Mouse (Mus musculus) left cerebral cortex, adult 2 months (tissue): Measurements from ENCODE around the gene Chmp4b. TPM values are rescaled to one million over a fixed set of nuclear protein-coding genes. Genes with fewer than 3 reads are reported as not detected.

Experiments
- DNase-seq, 2 experiments: peaks; one replicate each; pipeline ENCODE4 v3.0.0; 2021 to 2022; ENCODE audit warnings: low spot score in 2 of 2, mixed read lengths in 1 of 2; ENCODE audit errors: extremely low spot score in 1 of 2
- H3K27ac ChIP-seq: fragments of 200-600 bp; 2 replicates; pipeline ENCODE4 v1.8.1; 2022
- H3K4me3 ChIP-seq: fragments of 200-600 bp; 2 replicates; pipeline ENCODE4 v1.8.1; 2022
- CTCF ChIP-seq: fragments of 200-600 bp; IDR thresholded peaks from 2 replicates; pipeline ENCODE4 v1.8.1; 2022; ENCODE audit warnings: antibody characterized with exemption, mild to moderate bottlenecking, moderate library complexity
- intact Hi-C: fragments of 180-260 bp; cut with DNase I; formaldehyde crosslinking; loops from one replicate; pipeline ENCODE4 v1.15.1; 2025
- total RNA-seq, 2 experiments: library from RNA; stranded (reverse); gene quantifications; 2 replicates each; pipeline ENCODE4 v1.2.3; 2021

Gene Chmp4b
- total RNA-seq, 2 experiments from 2014 or later: 215 to 217 TPM

- H3K4me3 ChIP-seq: no peak overlapping the region
- intact Hi-C loops: no loop called here
- H3K27ac ChIP-seq: no peak overlapping the region
- no peak for DNase-seq
- TF ChIP-seq CTCF: no peak
These were observed 19.2 kb downstream of the Chmp4b start for GRCm38 (mm10) chr2:154670741-154671140.

- H3K27ac ChIP-seq: no peak overlapping the region; the same call in 1 of the 2 replicates
- intact Hi-C loops: no loop called here
- TF ChIP-seq CTCF: no peak
- DNase-seq: no peak
- no peak overlapping the region for H3K4me3 ChIP-seq
These were observed 22.5 kb downstream of the Chmp4b start for GRCm38 (mm10) chr2:154674008-154674407.

- DNase-seq: peak in 1 of 2 experiments; percentile 47
- H3K4me3 ChIP-seq: peak overlapping the region; percentile 30
- peak overlapping the region; percentile 78 for H3K27ac ChIP-seq
- intact Hi-C loops: no loop called here
- TF ChIP-seq CTCF: no peak; the same call in 1 of the 2 replicates
These were observed 25.4 kb downstream of the Chmp4b start for GRCm38 (mm10) chr2:154676653-154677609.

DNA sequence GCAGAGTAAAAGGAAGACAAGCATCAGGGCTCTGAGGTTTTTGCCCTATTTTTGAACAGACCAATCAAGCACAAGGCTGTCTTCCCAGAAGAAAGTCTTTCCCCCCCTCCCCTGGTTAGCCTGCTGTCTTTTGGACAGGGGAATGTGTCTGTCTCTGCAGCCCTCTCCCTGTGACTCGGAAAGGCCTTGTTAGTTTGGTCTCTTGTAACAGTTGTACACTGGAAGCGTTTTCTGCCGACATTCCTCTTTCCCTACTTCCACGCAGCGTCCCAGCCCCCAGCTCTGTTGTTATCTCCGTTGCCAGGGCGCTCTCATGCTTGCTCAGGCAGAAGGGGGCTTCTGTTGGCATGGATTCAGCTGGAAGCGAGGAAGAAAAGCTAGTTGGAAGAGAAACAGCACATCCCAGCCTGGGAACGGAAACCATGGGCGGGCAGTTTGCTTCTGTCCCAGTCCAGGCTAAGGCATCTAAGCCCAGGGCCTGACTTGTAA, 26.2 kb downstream of the Chmp4b start:
- peak; percentile 27 to 47 for DNase-seq
- intact Hi-C loops: no loop called here
- TF ChIP-seq CTCF: no peak
- peak overlapping the region; percentile 78 for H3K27ac ChIP-seq
- H3K4me3 ChIP-seq: peak overlapping the region; percentile 30

- DNase-seq: no peak
- no peak for TF ChIP-seq CTCF
- intact Hi-C loops: no loop called here
- no peak overlapping the region for H3K27ac ChIP-seq
- no peak overlapping the region for H3K4me3 ChIP-seq
These were observed 27.5 kb downstream of the Chmp4b start for GRCm38 (mm10) chr2:154678995-154679394.

DNA sequence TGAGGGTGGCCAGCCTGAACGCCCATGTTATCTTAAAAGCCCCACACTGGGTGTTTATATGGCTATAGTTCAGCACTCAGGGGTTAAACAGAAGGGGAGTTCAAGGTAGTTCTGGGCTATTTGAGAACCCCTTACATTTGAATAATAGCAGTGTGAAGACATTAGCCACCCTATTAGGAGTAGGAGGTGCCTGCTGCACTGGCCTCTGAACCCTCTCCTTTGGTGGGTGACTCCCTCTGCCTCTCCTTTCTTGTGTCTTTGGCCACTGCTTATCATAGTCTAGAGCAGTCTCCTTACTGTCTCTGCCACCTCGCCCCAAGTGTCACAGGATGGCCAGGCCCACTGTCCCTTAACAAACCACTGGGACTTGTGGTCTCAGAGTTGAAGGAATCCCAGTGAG, 28.8 kb downstream of the Chmp4b start:
- H3K27ac ChIP-seq: no peak overlapping the region
- no peak overlapping the region for H3K4me3 ChIP-seq
- intact Hi-C loops: no loop called here
- no peak for DNase-seq
- TF ChIP-seq CTCF: no peak

- Histone ChIP-seq H3K4me3 (no peak overlapping the region), H3K27ac (no peak overlapping the region)
- TF ChIP-seq CTCF: no peak
- no peak for DNase-seq
- intact Hi-C loops: no loop called here
These were observed 29.4 kb downstream of the Chmp4b start for GRCm38 (mm10) chr2:154680941-154681340.

- H3K27ac ChIP-seq: peak overlapping the region; percentile 47; the same call in 1 of the 2 replicates
- no peak for DNase-seq
- intact Hi-C loops: no loop called here
- no peak for TF ChIP-seq CTCF
- H3K4me3 ChIP-seq: no peak overlapping the region
These were observed 31.2 kb downstream of the Chmp4b start for GRCm38 (mm10) chr2:154682712-154683111.

- H3K27ac ChIP-seq: no peak overlapping the region
- no peak overlapping the region for H3K4me3 ChIP-seq
- TF ChIP-seq CTCF: no peak
- intact Hi-C loops: no loop called here
- no peak for DNase-seq
These were observed 33.5 kb downstream of the Chmp4b start for GRCm38 (mm10) chr2:154684901-154685470.

- no peak for DNase-seq
- TF ChIP-seq CTCF: no peak
- Histone ChIP-seq H3K27ac (no peak overlapping the region), H3K4me3 (no peak overlapping the region)
- intact Hi-C loops: no loop called here
These were observed 34.3 kb downstream of the Chmp4b start for GRCm38 (mm10) chr2:154685772-154686171.

DNA sequence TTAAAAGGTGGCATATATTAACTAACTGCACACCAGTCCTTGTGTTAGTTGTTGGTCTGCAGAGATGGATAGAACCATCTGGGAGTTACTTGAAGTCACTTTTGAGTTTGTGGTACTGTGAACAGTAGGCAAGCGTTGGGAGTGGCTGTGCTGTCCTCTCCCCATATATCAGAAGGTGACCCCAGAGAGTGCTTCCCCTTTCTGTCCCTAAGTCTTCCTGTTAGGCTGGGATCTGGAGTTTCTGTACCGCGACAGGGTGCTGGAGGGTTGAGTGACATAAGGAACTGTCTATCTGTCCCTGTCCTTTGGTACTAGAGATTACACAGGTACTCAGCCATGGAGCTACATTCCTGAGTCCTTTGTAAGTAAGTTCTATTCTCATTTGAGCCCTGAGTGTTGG, 35.3 kb downstream of the Chmp4b start:
- no peak overlapping the region for H3K27ac ChIP-seq
- intact Hi-C loops: no loop called here
- no peak overlapping the region for H3K4me3 ChIP-seq
- TF ChIP-seq CTCF: no peak
- DNase-seq: no peak

DNA sequence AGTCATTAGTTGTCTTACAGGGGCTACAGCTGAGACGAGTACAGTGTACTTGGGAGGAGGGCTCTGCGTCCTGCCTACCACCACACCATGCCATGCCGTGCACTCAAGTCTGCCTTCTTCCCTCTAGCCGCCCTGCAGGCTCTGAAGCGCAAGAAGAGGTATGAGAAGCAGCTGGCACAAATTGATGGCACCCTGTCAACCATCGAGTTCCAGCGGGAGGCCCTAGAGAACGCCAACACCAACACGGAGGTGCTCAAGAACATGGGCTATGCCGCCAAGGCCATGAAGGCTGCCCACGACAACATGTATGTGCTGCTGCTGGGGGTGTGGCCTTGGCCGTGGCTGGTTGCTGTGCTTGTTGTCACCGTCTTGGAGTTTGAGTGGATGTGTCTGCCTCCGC, 37.9 kb downstream of the Chmp4b start:
- H3K4me3 ChIP-seq: no peak overlapping the region
- TF ChIP-seq CTCF: no peak
- no peak for DNase-seq
- H3K27ac ChIP-seq: no peak overlapping the region
- intact Hi-C loops: no loop called here
